Mouse (Mus musculus): ENCODE measurements around the gene C77080. TPM values are rescaled to one million over a fixed set of nuclear protein-coding genes. Genes with fewer than 3 reads are reported as not detected.

C77080 gene
- total RNA-seq (2021) = 10 to 100 TPM; 16.5 to 16.6 TPM
- long read RNA-seq, experiment 1, partial matches to known transcripts = 5 of 28 reads
- long read RNA-seq, experiment 1, other reads (novel, unspliced or antisense) = 23 of 28 reads
- long read RNA-seq, experiment 2, partial matches to known transcripts = 3 of 13 reads
- long read RNA-seq, experiment 2, other reads (novel, unspliced or antisense) = 10 of 13 reads

GRCm38 (mm10) chr4:129261196-129261595 lies at the start of gene C77080:
C77080 (minus strand) TSS chr4:129261404.
- DNase-seq = no peak

DNA sequence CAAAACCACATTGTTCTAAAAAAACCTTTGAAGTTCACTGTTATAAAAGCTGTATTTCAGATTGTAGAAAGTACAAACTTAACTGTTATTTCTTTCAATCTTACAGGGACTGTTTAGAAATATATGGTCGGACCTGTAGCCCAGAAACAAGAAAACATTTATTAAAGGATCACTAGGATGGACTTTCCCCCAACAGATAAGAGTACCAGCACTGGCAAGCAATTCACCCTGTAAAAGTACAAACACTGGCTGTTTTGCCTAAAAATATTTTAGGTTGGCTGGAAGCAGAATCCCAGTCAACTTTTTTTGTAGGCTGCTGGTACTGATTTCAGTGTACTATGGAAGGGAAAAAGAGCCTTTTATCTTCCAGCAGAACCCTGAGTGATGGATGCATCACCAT lies 46.7 kb upstream of the C77080 start:
- no peak for DNase-seq

- no peak for DNase-seq
Observed at GRCm38 (mm10) chr4:129304306-129304705, 43.1 kb upstream of the C77080 start.

DNA sequence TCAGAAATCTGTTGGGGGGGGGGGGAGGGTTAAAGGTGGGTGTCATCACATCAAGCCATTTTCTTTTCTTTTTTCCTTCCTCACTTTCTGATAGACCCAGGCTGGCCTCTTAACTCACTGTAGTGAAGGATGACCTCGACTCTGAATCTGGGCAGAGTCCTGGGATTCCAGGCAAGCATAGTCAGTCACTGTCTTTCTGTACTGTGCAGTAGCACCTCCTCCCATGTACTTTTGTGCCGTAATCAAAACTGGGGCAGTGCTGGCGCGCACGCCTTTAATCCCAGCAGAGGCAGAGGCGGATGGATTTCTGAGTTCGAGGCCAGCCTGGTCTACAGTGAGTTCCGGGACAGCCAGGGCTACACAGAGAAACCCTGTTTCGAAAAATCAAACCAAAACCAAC lies 42.6 kb upstream of the C77080 start:
- DNase-seq = peak; percentile 51

DNA sequence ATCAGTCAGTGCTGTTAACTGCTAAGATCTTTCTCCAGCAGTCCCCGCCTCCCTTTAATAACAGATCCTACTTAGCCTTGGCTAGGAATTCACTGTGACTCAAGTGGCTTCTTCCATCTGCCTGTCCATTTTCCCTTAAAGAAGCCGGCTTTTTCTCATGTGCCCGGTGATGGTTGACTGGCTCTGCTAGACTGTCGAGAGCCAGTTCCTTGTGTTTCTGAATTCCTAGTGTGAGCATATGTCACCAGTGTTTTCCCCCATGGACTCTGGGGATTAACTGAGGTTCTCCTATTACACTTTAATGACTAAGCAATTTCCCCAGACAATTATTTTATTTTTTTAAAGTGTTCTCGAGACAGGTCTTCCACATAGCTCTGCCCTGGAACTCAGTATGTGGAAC lies 42.2 kb upstream of the C77080 start:
- DNase-seq = no peak

- DNase-seq = no peak
Observed at GRCm38 (mm10) chr4:129299121-129299520, 37.9 kb upstream of the C77080 start.

- peak; percentile 15 for DNase-seq
Observed at GRCm38 (mm10) chr4:129297724-129298123, 36.5 kb upstream of the C77080 start.

DNA sequence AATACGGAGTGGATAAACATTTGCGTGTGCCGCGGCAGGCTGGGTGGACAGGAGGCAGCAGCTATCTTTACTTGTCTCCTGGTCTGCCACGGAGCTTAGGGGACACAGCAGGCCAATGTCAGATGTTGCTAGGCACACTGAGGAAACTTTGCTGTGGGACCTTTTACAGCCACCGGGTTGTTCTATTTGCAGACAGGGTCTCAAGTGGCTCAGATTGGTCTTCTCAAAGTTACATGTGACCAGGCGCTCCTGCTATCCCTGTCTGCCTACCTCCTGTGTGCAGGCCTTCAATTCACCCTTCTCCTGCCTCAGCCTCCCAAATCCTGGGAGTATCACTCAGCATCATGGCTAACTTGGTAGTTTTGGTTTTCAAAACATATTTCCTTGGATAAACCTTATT lies 34.9 kb upstream of the C77080 start:
- DNase-seq = no peak

DNA sequence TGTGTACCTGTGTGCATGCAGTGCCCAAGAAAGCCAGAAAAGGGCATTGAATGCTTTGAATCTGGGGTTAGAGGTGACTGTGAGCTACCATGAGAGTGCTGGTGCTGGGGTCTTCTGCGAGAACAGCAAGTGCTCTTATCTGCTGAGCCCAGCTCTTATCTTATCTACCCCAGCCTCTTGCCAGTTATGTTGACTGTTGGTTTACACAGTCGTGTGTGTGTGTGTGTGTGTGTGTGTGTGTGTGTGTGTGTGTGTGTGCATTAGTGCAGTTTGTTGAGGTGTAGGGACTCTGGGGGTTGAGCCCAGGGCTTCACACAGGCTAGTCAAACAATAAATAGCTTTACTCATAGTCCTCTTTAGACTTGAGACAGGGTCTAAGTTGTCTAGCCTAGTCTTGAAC lies 34.0 kb upstream of the C77080 start:
- no peak for DNase-seq

DNA sequence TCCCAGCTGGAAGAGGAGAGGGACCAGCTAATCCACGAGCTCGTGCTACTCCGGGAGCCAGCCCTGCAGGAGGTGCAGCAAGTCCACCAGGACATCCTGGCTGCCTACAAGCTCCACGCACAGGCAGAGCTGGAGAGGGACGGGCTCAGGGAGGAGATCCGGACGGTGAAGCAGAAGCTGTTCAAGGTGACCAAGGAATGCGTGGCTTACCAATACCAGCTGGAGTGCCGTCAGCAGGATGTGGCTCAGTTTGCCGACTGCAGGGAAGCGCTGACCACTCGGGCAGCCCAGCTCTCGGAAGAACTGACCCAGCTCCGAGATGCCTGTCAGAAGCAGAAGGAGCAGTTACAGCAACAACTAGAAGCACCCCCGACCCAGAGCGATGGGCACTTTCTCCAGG lies 32.5 kb upstream of the C77080 start:
- DNase-seq = no peak

GRCm38 (mm10) chr4:129292831-129293230 lies 31.6 kb upstream of the C77080 start:
- DNase-seq = no peak

DNA sequence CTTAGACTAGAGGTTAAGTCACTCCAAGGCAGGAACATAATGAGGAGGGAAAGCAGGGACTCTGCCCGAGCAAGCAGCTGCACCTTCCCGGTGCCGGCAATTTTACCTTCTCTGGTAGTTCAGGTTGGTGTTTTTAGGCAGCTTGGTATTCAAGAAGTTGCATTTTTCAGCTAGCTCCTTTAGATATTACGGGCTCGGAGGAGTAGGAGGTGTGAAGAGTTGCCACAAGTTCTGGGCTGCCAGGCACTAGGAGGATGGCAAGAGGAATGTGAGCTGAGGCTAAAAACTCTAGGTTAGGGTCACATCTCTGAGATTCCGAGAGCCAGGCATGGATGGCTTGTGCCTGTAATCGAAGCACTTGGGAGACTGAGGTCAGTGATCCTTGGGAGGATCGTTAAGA lies 28.5 kb upstream of the C77080 start:
- no peak for DNase-seq

DNA sequence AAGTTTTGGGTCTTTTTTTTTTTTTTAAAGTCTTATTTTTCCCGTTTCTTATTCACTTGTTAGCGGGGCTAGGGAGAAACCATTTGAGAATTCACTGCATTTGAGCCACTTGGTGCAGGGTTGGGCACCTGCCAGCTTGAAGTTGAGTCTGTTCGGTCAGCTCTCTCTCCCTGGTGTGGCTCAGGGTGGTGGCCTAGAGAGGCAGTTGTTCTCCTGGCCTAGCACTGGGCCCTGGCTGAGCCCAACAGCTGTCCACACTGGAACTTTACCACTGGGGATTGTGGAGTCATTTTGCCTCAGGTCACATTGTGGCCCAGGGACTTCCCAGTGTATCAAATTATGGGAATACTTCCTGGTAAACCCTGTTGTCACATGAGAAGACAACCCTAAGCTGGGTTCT lies 26.9 kb upstream of the C77080 start:
- DNase-seq = peak; percentile 64

- DNase-seq = peak; percentile 62
Observed at GRCm38 (mm10) chr4:129287472-129287981, 26.3 kb upstream of the C77080 start, which contains the start of gene Sync. Sync (plus strand) TSS chr4:129287617.

- no peak for DNase-seq
Observed at GRCm38 (mm10) chr4:129286683-129287471, 25.7 kb upstream of the C77080 start.

GRCm38 (mm10) chr4:129286001-129286682 lies 24.9 kb upstream of the C77080 start:
- DNase-seq = no peak

GRCm38 (mm10) chr4:129284685-129285084 lies 23.5 kb upstream of the C77080 start:
- DNase-seq = no peak

DNA sequence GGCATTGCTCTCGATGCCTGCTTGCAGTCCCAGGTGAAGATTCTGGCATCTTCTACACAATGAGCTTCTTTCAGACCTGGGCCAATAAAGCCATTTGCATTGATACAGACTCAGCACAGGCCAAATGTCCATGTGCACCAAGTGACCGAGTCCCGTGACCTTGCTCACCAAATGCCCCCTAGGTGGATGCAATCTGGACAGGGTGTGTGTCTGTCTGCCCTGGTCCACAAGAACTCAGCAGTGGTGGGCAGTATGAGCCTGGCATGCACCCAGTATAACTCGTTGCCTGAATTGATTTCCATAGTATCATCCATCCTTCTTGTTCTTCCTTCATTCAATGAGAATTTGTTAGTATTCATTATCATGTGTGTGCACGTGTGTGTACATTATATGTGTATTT lies 22.0 kb upstream of the C77080 start:
- no peak for DNase-seq

DNA sequence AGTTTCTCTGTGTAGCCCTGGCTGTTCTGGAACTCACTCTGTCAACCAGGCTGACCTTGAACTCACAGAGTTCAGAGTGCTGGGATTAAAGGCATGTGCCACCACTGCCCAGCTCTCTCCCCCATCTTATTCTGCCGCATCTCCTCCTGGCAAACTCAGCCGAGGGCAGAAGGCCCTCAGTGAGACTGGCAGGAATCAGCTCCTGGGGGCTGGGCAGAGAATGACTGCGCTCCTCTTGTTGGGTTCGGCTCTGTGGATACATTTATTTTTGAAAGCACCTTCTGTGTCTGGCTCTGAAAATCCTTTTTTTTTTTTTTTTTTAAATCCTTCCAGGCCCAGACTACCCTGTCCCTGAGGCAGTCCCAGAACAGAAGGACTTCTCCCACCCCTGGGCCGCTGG lies 21.6 kb upstream of the C77080 start:
- DNase-seq = no peak

- peak; percentile 98 for DNase-seq
Observed at GRCm38 (mm10) chr4:129276453-129276865, 15.3 kb upstream of the C77080 start.

DNA sequence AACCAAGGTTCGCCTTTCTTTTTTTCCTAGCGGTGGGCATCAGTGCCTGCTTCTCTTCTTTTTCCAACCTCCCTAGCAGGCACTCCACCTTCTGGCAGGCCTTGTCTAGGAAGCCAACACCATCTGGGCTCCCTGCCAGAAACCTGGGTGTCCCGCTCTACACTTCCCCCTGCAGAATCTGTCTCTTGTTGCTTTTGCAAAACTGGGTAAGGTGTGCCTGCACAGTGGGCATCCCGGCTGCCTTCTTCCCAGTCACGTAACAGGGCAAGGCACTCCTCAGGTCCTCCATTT lies 11.5 kb upstream of the C77080 start:
- peak; percentile 81 for DNase-seq

DNA sequence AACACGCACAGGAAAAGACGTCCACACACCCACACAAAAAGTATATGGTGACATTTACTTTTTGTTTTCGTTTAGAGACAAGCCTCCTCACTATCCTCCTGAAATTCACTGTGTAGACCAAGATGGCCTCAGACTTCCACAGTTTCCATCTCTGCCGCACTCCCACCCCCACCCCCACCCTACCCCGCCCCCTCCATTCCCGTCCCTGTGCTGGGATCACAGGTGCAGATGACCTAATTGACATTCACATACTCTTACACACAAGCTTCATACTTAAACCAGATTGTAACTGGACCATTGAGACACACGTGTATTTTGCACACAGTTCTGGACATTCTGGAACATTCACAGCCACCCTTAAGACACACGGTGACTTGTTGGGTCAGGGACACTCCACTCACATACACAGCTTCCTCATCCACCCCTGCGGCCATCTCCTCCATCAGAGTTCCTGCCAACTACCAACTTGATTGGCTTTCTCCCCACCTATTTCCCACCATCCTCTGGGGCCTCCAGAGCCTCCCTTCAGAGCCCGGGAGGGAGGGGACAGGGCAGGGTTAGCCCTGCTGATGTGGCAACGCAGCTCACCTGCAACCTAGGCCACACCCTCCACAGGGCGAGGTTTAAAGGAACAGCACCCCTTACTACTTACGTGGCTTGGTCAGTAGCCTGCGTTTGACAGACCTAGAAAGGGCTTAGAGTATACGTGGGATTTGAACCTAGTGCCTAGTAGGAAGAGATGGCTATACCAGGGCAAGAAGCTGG lies 11.0 kb upstream of the C77080 start:
- no peak for DNase-seq

DNA sequence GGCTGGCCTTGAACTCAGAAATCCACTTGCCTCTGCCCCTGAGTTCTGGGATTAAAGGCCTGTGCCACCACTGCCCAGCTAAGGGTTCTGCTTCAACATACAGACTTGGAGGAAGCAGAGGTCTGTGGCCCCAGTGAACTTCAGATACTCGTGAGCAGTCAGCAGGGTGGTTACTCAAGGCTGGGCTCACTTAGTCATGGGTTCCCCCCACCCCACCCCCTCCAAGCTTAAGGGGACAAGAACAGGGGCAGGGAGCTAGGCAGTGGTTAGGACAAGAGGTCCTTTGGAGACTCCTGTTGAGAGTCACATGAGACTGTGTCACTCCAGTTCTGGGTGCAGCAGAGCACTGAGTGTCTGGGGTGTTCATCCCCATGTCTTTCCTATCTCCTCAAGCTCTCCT lies 7.5 kb upstream of the C77080 start:
- DNase-seq = no peak
